In the genomic region with DNA sequence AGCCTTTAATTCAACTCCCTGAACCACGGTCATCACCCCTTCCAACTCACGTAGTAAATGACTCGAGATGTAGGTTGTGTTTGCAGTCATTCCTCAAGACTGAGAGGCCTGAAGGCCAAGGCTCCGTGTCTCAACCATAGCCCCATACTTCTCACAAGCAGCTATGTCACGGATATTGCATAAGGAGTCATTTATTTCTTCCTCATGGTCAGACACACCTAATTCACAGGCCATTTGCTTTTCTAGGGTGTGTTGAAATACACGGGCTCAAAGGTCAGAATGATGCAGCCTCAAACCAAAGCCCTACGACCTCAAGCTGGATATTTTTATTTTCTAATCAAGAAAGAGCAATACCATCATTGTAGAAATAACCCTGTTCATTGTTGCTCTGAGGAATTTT, we compare ENCODE assay signal across 17 mouse cellular contexts.
"Had no signal": no experiment of that assay in that cellular context is flagged by ENCODE, and none has a peak within 500 bp of the region (broad histone marks: within the 10 kb centered on the region; RNA-seq: fewer than 3 reads in every experiment).

No protein-coding gene starts in this region.

- H3K4me3 ChIP-seq: layer of hippocampus, adult 2 months; limb, embryonic 12.5 days; lung, embryonic 15.5 days; megakaryocyte, embryonic 14.5 days; midbrain, embryonic 15.5 days; neural tube, embryonic 13.5 days; stomach, embryonic 15.5 days had no signal

- H3K9me3 ChIP-seq: limb, embryonic 12.5 days; lung, embryonic 15.5 days; midbrain, embryonic 15.5 days; neural tube, embryonic 13.5 days; stomach, embryonic 15.5 days had no signal

- H3K27me3 ChIP-seq: limb, embryonic 12.5 days; lung, embryonic 15.5 days; megakaryocyte, embryonic 14.5 days; midbrain, embryonic 15.5 days; neural tube, embryonic 13.5 days; stomach, embryonic 15.5 days had no signal

- DNase-seq: kidney, adult 11 months; kidney, adult 9 months; kidney, postnatal 36 days; liver; lung, postnatal 14 days; retina, postnatal 1 day; right cerebral cortex, postnatal 4 days; thymus, postnatal 36 days had no signal

- H3K27ac ChIP-seq: kidney, postnatal 0 days; layer of hippocampus, adult 2 months; limb, embryonic 12.5 days; lung, embryonic 15.5 days; midbrain, embryonic 15.5 days; neural tube, embryonic 13.5 days; stomach, embryonic 15.5 days had no signal

- H3K4me2 ChIP-seq: limb, embryonic 12.5 days; lung, embryonic 15.5 days; midbrain, embryonic 11.5 days; midbrain, embryonic 15.5 days; neural tube, embryonic 13.5 days; stomach, embryonic 15.5 days had no signal

- H3K36me3 ChIP-seq: limb, embryonic 12.5 days; lung, embryonic 15.5 days; midbrain, embryonic 15.5 days; neural tube, embryonic 13.5 days; stomach, embryonic 15.5 days had no signal

- H3K9ac ChIP-seq: limb, embryonic 12.5 days; lung, embryonic 15.5 days; midbrain, embryonic 15.5 days; neural tube, embryonic 13.5 days; stomach, embryonic 15.5 days had no signal

- ATAC-seq: midbrain, embryonic 15.5 days had no signal
